Mouse (Mus musculus) liver, postnatal 0 days (tissue): ENCODE data around the gene Ttc21a.

Experiments used
- CTCF ChIP-seq: sonication (generic); IDR thresholded peaks from 2 replicates; pipeline ENCODE4 v1.5.1; 2016; ENCODE audit warnings: antibody characterized with exemption, low read depth
- EP300 ChIP-seq: IDR thresholded peaks from 2 replicates; pipeline ENCODE4 v1.6.1; 2016; ENCODE audit warnings: antibody characterized with exemption, low read depth, mild to moderate bottlenecking

DNA sequence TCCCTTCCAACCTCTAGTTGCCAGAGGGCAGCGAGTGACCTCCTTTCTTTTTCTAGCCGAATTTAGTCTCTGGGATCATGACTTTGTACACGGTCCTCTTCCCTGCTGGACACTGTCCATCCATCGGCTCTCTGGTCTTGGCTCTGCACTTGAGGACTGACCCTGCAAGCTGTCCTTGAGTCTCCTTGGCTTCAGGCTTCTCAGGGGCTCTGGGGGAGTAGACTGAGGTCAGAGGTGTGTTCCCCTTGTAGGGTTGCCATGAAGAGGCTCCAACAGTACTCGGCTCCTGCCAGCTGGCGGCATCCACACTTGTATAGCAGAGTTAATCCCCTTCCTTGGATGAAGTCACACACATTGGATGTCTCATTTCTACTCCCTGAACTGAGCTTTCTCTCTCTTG lies 62.2 kb downstream of the Ttc21a start:
- TF ChIP-seq EP300 = no peak
- TF ChIP-seq CTCF = no peak
